ENCODE assay signal across 23 mouse cellular contexts in genomic region chr4:136242728-136243127, GRCm38 (mm10). TPM values are rescaled to one million over a fixed set of nuclear protein-coding genes. Genes with fewer than 3 reads are reported as not detected.
"Had no signal": no experiment of that assay in that cellular context is flagged by ENCODE, and none has a peak within 500 bp of the region (broad histone marks: within the 10 kb centered on the region; RNA-seq: fewer than 3 reads in every experiment).

No protein-coding gene starts in this region.

- H3K9me3 ChIP-seq: heart, embryonic 10.5 days; heart, embryonic 12.5 days; heart, embryonic 13.5 days; heart, embryonic 15.5 days; hindbrain, embryonic 10.5 days; hindbrain, embryonic 12.5 days; hindbrain, embryonic 13.5 days; hindbrain, embryonic 15.5 days; intestine, embryonic 15.5 days; kidney, embryonic 15.5 days had no signal

- H3K4me2 ChIP-seq: heart, embryonic 11.5 days; heart, embryonic 12.5 days; heart, embryonic 13.5 days; heart, embryonic 15.5 days; hindbrain, embryonic 12.5 days; hindbrain, embryonic 13.5 days; hindbrain, embryonic 14.5 days; hindbrain, embryonic 15.5 days; intestine, embryonic 15.5 days; kidney, embryonic 15.5 days had no signal

- DNase-seq: kidney, adult 11 months; layer of hippocampus, adult 9-11 months; layer of hippocampus, postnatal 36 days had no signal

- ATAC-seq: hindbrain, embryonic 16.5 days; hindbrain, postnatal 0 days; inflammation-experienced regulatory T-cells, adult 6 months; intestine, embryonic 15.5 days; intestine, embryonic 16.5 days; intestine, postnatal 0 days had no signal

- H3K27ac ChIP-seq: heart, embryonic 10.5 days; heart, embryonic 13.5 days; heart, embryonic 15.5 days; hindbrain, embryonic 10.5 days; hindbrain, embryonic 12.5 days; hindbrain, embryonic 13.5 days; hindbrain, embryonic 14.5 days; hindbrain, embryonic 15.5 days; hindbrain, postnatal 0 days; intestine, embryonic 15.5 days; kidney, embryonic 15.5 days; kidney, postnatal 0 days; layer of hippocampus, adult 2 months had no signal

- H3K9ac ChIP-seq: heart, embryonic 12.5 days; heart, embryonic 13.5 days; heart, embryonic 15.5 days; hindbrain, embryonic 12.5 days; hindbrain, embryonic 13.5 days; hindbrain, embryonic 14.5 days; hindbrain, embryonic 15.5 days; intestine, embryonic 15.5 days; kidney, embryonic 15.5 days had no signal

- H3K4me3 ChIP-seq: heart, embryonic 10.5 days; heart, embryonic 12.5 days; heart, embryonic 13.5 days; heart, embryonic 15.5 days; hindbrain, embryonic 10.5 days; hindbrain, embryonic 12.5 days; hindbrain, embryonic 13.5 days; hindbrain, embryonic 15.5 days; intestine, embryonic 15.5 days; kidney, embryonic 15.5 days; layer of hippocampus, adult 2 months had no signal

- H3K36me3 ChIP-seq: heart, embryonic 12.5 days; heart, embryonic 15.5 days; hindbrain, embryonic 15.5 days had no signal

RNA-seq across cellular contexts. Expression of gene Tcea3, which starts 4.8 kb away (rescaled TPM):
- total RNA-seq: hematopoietic stem cell, adult 5-6 weeks; layer of hippocampus, adult 2 months had no signal
